7 mouse cellular contexts compared by ENCODE assay signal in the genomic region with DNA sequence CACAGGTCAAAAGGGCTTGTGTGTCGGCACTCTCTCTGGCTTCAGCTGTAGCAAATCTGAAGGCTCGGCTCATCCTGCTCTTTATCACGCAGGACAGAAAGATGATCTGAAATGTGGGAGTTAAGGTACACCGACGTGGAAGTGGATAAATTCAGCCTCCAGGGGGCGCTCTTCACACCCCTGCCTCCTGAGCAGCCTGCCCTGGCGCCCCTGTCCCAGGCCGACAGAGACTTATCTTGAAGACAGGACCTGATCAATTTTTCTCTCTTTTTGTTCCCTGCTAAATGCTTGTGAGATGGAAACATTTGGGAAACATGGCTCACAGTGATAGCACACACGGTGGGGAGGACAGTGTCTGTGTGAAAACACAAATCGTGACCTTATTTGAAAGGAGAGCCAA. TPM values are rescaled to one million over a fixed set of nuclear protein-coding genes. Genes with fewer than 3 reads are reported as not detected.
DNase-seq lines count a peak whose midpoint lies in the region; ATAC-seq and TF ChIP-seq lines count a peak whose summit lies in the region.

No protein-coding gene starts in this region.

- WGBS in midbrain, embryonic 10.5 days: 27% methylated on average over 10 of the region's 10 CpGs
- 25% methylated on average over 10 of the region's 10 CpGs for WGBS in midbrain, embryonic 13.5 days
- 21% methylated on average over 10 of the region's 10 CpGs for WGBS in heart, embryonic 13.5 days
- 27% methylated on average over 10 of the region's 10 CpGs for WGBS in lung, embryonic 14.5 days

- TF ChIP-seq CTCF in lung, embryonic 14.5 days (IDR thresholded peaks at IDR 0.05; ENCODE audit: low read depth): peak; percentile 83

- no peak overlapping the region for H3K4me3 ChIP-seq in midbrain, embryonic 10.5 days
- H3K4me3 ChIP-seq in midbrain, embryonic 13.5 days (replicated peaks): no peak overlapping the region
- H3K4me3 ChIP-seq in heart, embryonic 13.5 days: no peak overlapping the region
- no peak overlapping the region for H3K4me3 ChIP-seq in lung, embryonic 14.5 days (ENCODE audit: low read depth, low read length)

- H3K4me2 ChIP-seq in midbrain, embryonic 13.5 days (replicated peaks): no peak overlapping the region
- no peak overlapping the region for H3K4me2 ChIP-seq in heart, embryonic 13.5 days
- H3K4me2 ChIP-seq in lung, embryonic 14.5 days: no peak overlapping the region

- peak; percentile 67 for DNase-seq in midbrain, embryonic 10.5 days (ENCODE audit: low spot score)
- DNase-seq in NIH3T3 (ENCODE audit: low read depth): peak; percentile 65
- DNase-seq in lung, embryonic 14.5 days: peak; percentile 75
- DNase-seq in splenic B cell, adult 2 months (ENCODE audit: low read depth, low spot score): peak; percentile 77

- H3K9me3 ChIP-seq in midbrain, embryonic 10.5 days (replicated peaks): no peaks in the 10 kb centered on the region
- H3K9me3 ChIP-seq in midbrain, embryonic 13.5 days: no peaks in the 10 kb centered on the region
- no peaks in the 10 kb centered on the region for H3K9me3 ChIP-seq in heart, embryonic 13.5 days
- no peaks in the 10 kb centered on the region for H3K9me3 ChIP-seq in lung, embryonic 14.5 days (ENCODE audit: low read depth, low read length)

- no peak overlapping the region for H3K27ac ChIP-seq in midbrain, embryonic 10.5 days (replicated peaks)
- no peak overlapping the region for H3K27ac ChIP-seq in midbrain, embryonic 13.5 days
- H3K27ac ChIP-seq in heart, embryonic 13.5 days (replicated peaks): peak overlapping the region; percentile 92
- H3K27ac ChIP-seq in lung, embryonic 14.5 days (ENCODE audit: low read depth): no peak overlapping the region

- H3K36me3 ChIP-seq in midbrain, embryonic 10.5 days: peaks cover 29% of the 10 kb centered on the region
- peaks cover 43% of the 10 kb centered on the region for H3K36me3 ChIP-seq in midbrain, embryonic 13.5 days
- peaks cover 27% of the 10 kb centered on the region for H3K36me3 ChIP-seq in heart, embryonic 13.5 days
- H3K36me3 ChIP-seq in lung, embryonic 14.5 days (ENCODE audit: insufficient read depth): peaks cover 14% of the 10 kb centered on the region; the same call in 1 of the 2 replicates
- no peaks in the 10 kb centered on the region for H3K36me3 ChIP-seq in splenic B cell, adult 2 months (ENCODE audit: control insufficient read depth, insufficient read depth, low read length, poor library complexity, severe bottlenecking)

- ATAC-seq in midbrain, embryonic 13.5 days: no peak
- peak; percentile 67 for ATAC-seq in common myeloid progenitor, adult 5-6 weeks (replicated peaks; ENCODE audit: low read depth, poor library complexity, severe bottlenecking)
- no peak for ATAC-seq in heart, embryonic 13.5 days (ENCODE audit: extremely low read depth, insufficient number of reproducible peaks, low FRiP score, low TSS enrichment)
- 0 out of 2 replicates have a peak, but pooled peaks have one; percentile 36 for ATAC-seq in lung, embryonic 14.5 days (ENCODE audit: insufficient read depth)

- H3K9ac ChIP-seq in midbrain, embryonic 13.5 days (replicated peaks): no peak overlapping the region
- peak overlapping the region; percentile 15; the same call in 1 of the 2 replicates for H3K9ac ChIP-seq in heart, embryonic 13.5 days
- H3K9ac ChIP-seq in lung, embryonic 14.5 days: no peak overlapping the region

- H3K4me1 ChIP-seq in midbrain, embryonic 10.5 days: peaks cover 13% of the 10 kb centered on the region
- H3K4me1 ChIP-seq in midbrain, embryonic 13.5 days (replicated peaks): no peaks in the 10 kb centered on the region
- H3K4me1 ChIP-seq in heart, embryonic 13.5 days: peaks cover 52% of the 10 kb centered on the region
- 0 out of 2 replicates have a peak, but pooled peaks cover 2% of the 10 kb centered on the region for H3K4me1 ChIP-seq in lung, embryonic 14.5 days (ENCODE audit: insufficient read depth)

- H3K27me3 ChIP-seq in midbrain, embryonic 10.5 days (ENCODE audit: low read depth, poor library complexity, severe bottlenecking): no peaks in the 10 kb centered on the region
- H3K27me3 ChIP-seq in midbrain, embryonic 13.5 days: no peaks in the 10 kb centered on the region
- H3K27me3 ChIP-seq in heart, embryonic 13.5 days (replicated peaks): no peaks in the 10 kb centered on the region
- no peaks in the 10 kb centered on the region for H3K27me3 ChIP-seq in lung, embryonic 14.5 days (ENCODE audit: insufficient read depth, low read length)
- no peaks in the 10 kb centered on the region for H3K27me3 ChIP-seq in splenic B cell, adult 2 months (ENCODE audit: control insufficient read depth, insufficient read depth, low read length, poor library complexity, severe bottlenecking)

RNA-seq across cellular contexts. Expression of a gene that starts 11.2 kb away (rescaled TPM):
- polyA plus RNA-seq in midbrain, embryonic 10.5 days (2016; fragmentation: Nextera tagmentation; extraction: Ambion mirVana): 21.6 and 33.2 TPM in 2 replicates
- 70.9 and 73.1 TPM in 2 replicates for polyA plus RNA-seq in midbrain, embryonic 13.5 days (2015; fragmentation: Nextera tagmentation; extraction: Ambion mirVana)
- 0.23 and 1.4 TPM in 2 replicates for total RNA-seq in common myeloid progenitor, adult 5-6 weeks (2017)
- polyA plus RNA-seq in heart, embryonic 13.5 days (2015; fragmentation: Nextera tagmentation; extraction: Ambion mirVana): 19.6 and 20.9 TPM in 2 replicates
- polyA plus RNA-seq in lung, embryonic 14.5 days (2014; fragmentation: Nextera tagmentation; extraction: Ambion mirVana): 25.4 and 27.1 TPM in 2 replicates

RNA-seq across cellular contexts. Expression of a gene that starts 48.0 kb away (rescaled TPM):
- 82.3 and 86.2 TPM in 2 replicates for polyA plus RNA-seq in midbrain, embryonic 10.5 days (2016; fragmentation: Nextera tagmentation; extraction: Ambion mirVana)
- 59.1 and 64.7 TPM in 2 replicates for polyA plus RNA-seq in midbrain, embryonic 13.5 days (2015; fragmentation: Nextera tagmentation; extraction: Ambion mirVana)
- total RNA-seq in common myeloid progenitor, adult 5-6 weeks (2017): 57.8 and 59.3 TPM in 2 replicates
- polyA plus RNA-seq in heart, embryonic 13.5 days (2015; fragmentation: Nextera tagmentation; extraction: Ambion mirVana): 35.7 and 37.4 TPM in 2 replicates
- 67.3 and 68.5 TPM in 2 replicates for polyA plus RNA-seq in lung, embryonic 14.5 days (2014; fragmentation: Nextera tagmentation; extraction: Ambion mirVana)

Comparison
In these comparisons a context has a peak if more than half of its experiments do, and no peak if none do; other contexts are left out.
1. ATAC-seq: peak in common myeloid progenitor, adult 5-6 weeks (single experiment) and lung, embryonic 14.5 days (single experiment); none in midbrain, embryonic 13.5 days (single experiment) and heart, embryonic 13.5 days (single experiment).
2. Peak in every context shown above with its lines, with median percentiles within 50 percentile points of each other: DNase-seq.